In genomic region chr13:103225895-103226815, GRCm38 (mm10) we compare ENCODE assay signal across 10 mouse cellular contexts.
DNase-seq lines count a peak whose midpoint lies in the region; ATAC-seq and TF ChIP-seq lines count a peak whose summit lies in the region.
"Had no signal": no experiment of that assay in that cellular context is flagged by ENCODE, and none has a peak within 500 bp of the region (broad histone marks: within the 10 kb centered on the region; RNA-seq: fewer than 3 reads in every experiment).

No protein-coding gene starts in this region.

- H3K4me1 ChIP-seq in embryonic facial prominence, embryonic 11.5 days (ENCODE audit: control insufficient read depth, insufficient read depth, low read length): no peaks in the 10 kb centered on the region
- peaks cover 18% of the 10 kb centered on the region for H3K4me1 ChIP-seq in embryonic facial prominence, embryonic 10.5 days

- no peak overlapping the region for H3K9ac ChIP-seq in embryonic facial prominence, embryonic 11.5 days (replicated peaks; ENCODE audit: low read length)

- no peak overlapping the region for H3K27ac ChIP-seq in embryonic facial prominence, embryonic 11.5 days (replicated peaks; ENCODE audit: low read depth, low read length)
- no peak overlapping the region for H3K27ac ChIP-seq in embryonic facial prominence, embryonic 10.5 days (replicated peaks)
- peak overlapping the region; percentile 72 for H3K27ac ChIP-seq in layer of hippocampus, adult 2 months

- TF ChIP-seq CTCF in layer of hippocampus, adult 2 months (conservative IDR thresholded peaks at IDR 0.05): no peak

- no peaks in the 10 kb centered on the region for H3K27me3 ChIP-seq in embryonic facial prominence, embryonic 11.5 days (ENCODE audit: control insufficient read depth, insufficient read depth, low read length)
- H3K27me3 ChIP-seq in embryonic facial prominence, embryonic 10.5 days (replicated peaks; ENCODE audit: low read depth, poor library complexity, severe bottlenecking): no peaks in the 10 kb centered on the region
- H3K27me3 ChIP-seq in myocyte (ENCODE audit: control insufficient read depth, insufficient read depth, insufficient read length): no peaks in the 10 kb centered on the region

- TF ChIP-seq POLR2A in myocyte (IDR thresholded peaks at IDR 0.05; ENCODE audit: insufficient read length, low read depth): no peak

- H3K4me3 ChIP-seq in embryonic facial prominence, embryonic 11.5 days (ENCODE audit: low read depth, low read length): no peak overlapping the region
- H3K4me3 ChIP-seq in embryonic facial prominence, embryonic 10.5 days: no peak overlapping the region
- 0 out of 2 replicates have a peak overlapping the region, but pooled peaks have one; percentile 6 for H3K4me3 ChIP-seq in layer of hippocampus, adult 2 months
- no peak overlapping the region for H3K4me3 ChIP-seq in myocyte

- DNase-seq in embryonic facial prominence, embryonic 11.5 days (ENCODE audit: low spot score): peak; percentile 31
- DNase-seq in embryonic facial prominence, embryonic 10.5 days (ENCODE audit: low spot score): no peak
- DNase-seq in layer of hippocampus, adult 2 months (ENCODE audit: low spot score in 2 of 2): peak in 1 of 2 experiments; percentile 34
- no peak for DNase-seq in layer of hippocampus, adult 9-10 months (ENCODE audit: low spot score)
- DNase-seq in T-cell, adult 2 months (ENCODE audit: low spot score): no peak
- DNase-seq: cerebellum, adult 11-12 months had no signal

- H3ac ChIP-seq in myocyte (ENCODE audit: control insufficient read depth, insufficient read length): no peak overlapping the region

- no peak overlapping the region for H3K4me2 ChIP-seq in embryonic facial prominence, embryonic 11.5 days (ENCODE audit: low read depth, low read length)
- H3K4me2 ChIP-seq in myocyte (ENCODE audit: low read depth): peak overlapping the region; percentile 64

- no peaks in the 10 kb centered on the region for H3K36me3 ChIP-seq in embryonic facial prominence, embryonic 11.5 days (replicated peaks; ENCODE audit: control insufficient read depth, insufficient read depth, low read depth, low read length)
- no peaks in the 10 kb centered on the region for H3K36me3 ChIP-seq in embryonic facial prominence, embryonic 10.5 days (replicated peaks)
- H3K36me3 ChIP-seq in myocyte (ENCODE audit: control insufficient read depth, insufficient read depth): no peaks in the 10 kb centered on the region

- peaks cover 42% of the 10 kb centered on the region for H3K79me2 ChIP-seq in myocyte (ENCODE audit: control insufficient read depth, insufficient read depth)

- no peaks in the 10 kb centered on the region; the same call in 1 of the 2 replicates for H3K9me3 ChIP-seq in embryonic facial prominence, embryonic 11.5 days (replicated peaks; ENCODE audit: control insufficient read depth, low read length)
- H3K9me3 ChIP-seq in embryonic facial prominence, embryonic 10.5 days: no peaks in the 10 kb centered on the region

- no peak for ATAC-seq in embryonic facial prominence, embryonic 11.5 days (replicated peaks; ENCODE audit: insufficient number of reproducible peaks, low FRiP score, low TSS enrichment, low read depth)
- peak; percentile 42 to 53 for ATAC-seq in hematopoietic stem cell, adult 5-6 weeks (replicated peaks in 1 of 2; ENCODE audit: insufficient read depth in 1 of 2, low FRiP score in 2 of 2, low TSS enrichment in 1 of 2, low read depth in 1 of 2, poor library complexity in 2 of 2, severe bottlenecking in 2 of 2)
- ATAC-seq in erythroblast, adult 5-6 weeks (replicated peaks; ENCODE audit: low FRiP score, poor library complexity, severe bottlenecking): no peak
- ATAC-seq: CD4-positive, CD25-positive, alpha-beta regulatory T cell, adult 4 months had no signal

- 47% methylated on average over 17 of the region's 17 CpGs for WGBS in embryonic facial prominence, embryonic 11.5 days
- WGBS in embryonic facial prominence, embryonic 10.5 days: 53% methylated on average over 17 of the region's 17 CpGs

TF ChIP-seq in myocyte, 11 proteins besides CTCF, POLR2A, EP300 and RAD21:
- TF ChIP-seq MYOD1 (IDR thresholded peaks at IDR 0.05; ENCODE audit: control insufficient read depth in 1 of 3, insufficient read length in 2 of 3, low read depth in 2 of 3) (no peak), E2F4 (IDR thresholded peaks at IDR 0.05; ENCODE audit: insufficient read depth) (no peak), MAX (IDR thresholded peaks at IDR 0.05; ENCODE audit: low read depth) (no peak), SRF (IDR thresholded peaks at IDR 0.05; ENCODE audit: control insufficient read depth, insufficient read length, low read depth) (no peak), TCF12 (IDR thresholded peaks at IDR 0.05; ENCODE audit: insufficient read depth, poor library complexity, severe bottlenecking) (no peak), USF1 (IDR thresholded peaks at IDR 0.05; ENCODE audit: low read depth) (no peak), POLR2AphosphoS2 (IDR thresholded peaks at IDR 0.05; ENCODE audit: insufficient read length, low read depth) (no peak), MYOG (IDR thresholded peaks at IDR 0.05; ENCODE audit: control insufficient read depth in 1 of 3, insufficient read depth in 1 of 3, insufficient read length in 2 of 3, low read depth in 2 of 3) (no peak), CEBPB (IDR thresholded peaks at IDR 0.05; ENCODE audit: insufficient read depth, poor library complexity, severe bottlenecking) (no peak), REST (IDR thresholded peaks at IDR 0.05; ENCODE audit: insufficient read depth, insufficient read length) (no peak), TCF3 (IDR thresholded peaks at IDR 0.05; ENCODE audit: insufficient read length, low read depth) (no peak)

Comparison
In these comparisons a context has a peak if more than half of its experiments do, and no peak if none do; other contexts are left out.
1. ATAC-seq: peak in hematopoietic stem cell, adult 5-6 weeks (2 of 2); none in embryonic facial prominence, embryonic 11.5 days (single experiment) and erythroblast, adult 5-6 weeks (single experiment).